Mouse (Mus musculus): ENCODE results near the gene Camk1d.

Gene Camk1d

GRCm38 (mm10) chr2:5321660-5322295 lies 392.5 kb downstream of the Camk1d start:
- no peak for DNase-seq (ENCODE audit: low spot score in 2 of 2)

GRCm38 (mm10) chr2:5319138-5319537 lies 395.2 kb downstream of the Camk1d start:
- no peak for DNase-seq (ENCODE audit: low spot score in 2 of 2)

- DNase-seq (ENCODE audit: low spot score in 2 of 2), result no peak
Observed at GRCm38 (mm10) chr2:5316763-5317162, 397.6 kb downstream of the Camk1d start.

- DNase-seq (ENCODE audit: low spot score in 2 of 2), result no peak
Observed at GRCm38 (mm10) chr2:5316217-5316616, 398.1 kb downstream of the Camk1d start.

GRCm38 (mm10) chr2:5315291-5315828 lies 399.0 kb downstream of the Camk1d start:
- no peak for DNase-seq (ENCODE audit: low spot score in 2 of 2)

- DNase-seq (ENCODE audit: low spot score in 2 of 2), result no peak
Observed at GRCm38 (mm10) chr2:5314530-5315166, 399.7 kb downstream of the Camk1d start.

GRCm38 (mm10) chr2:5305156-5305555 lies 409.2 kb downstream of the Camk1d start:
- DNase-seq (ENCODE audit: low spot score in 2 of 2), result no peak

- no peak for DNase-seq (ENCODE audit: low spot score in 2 of 2)
Observed at GRCm38 (mm10) chr2:5304451-5304850, 409.9 kb downstream of the Camk1d start.

- DNase-seq (ENCODE audit: low spot score in 2 of 2), result no peak
Observed at GRCm38 (mm10) chr2:5301286-5301685, 413.0 kb downstream of the Camk1d start.

- no peak for DNase-seq (ENCODE audit: low spot score in 2 of 2)
Observed at GRCm38 (mm10) chr2:5298071-5298470, 416.2 kb downstream of the Camk1d start.

- no peak for DNase-seq (ENCODE audit: low spot score in 2 of 2)
Observed at GRCm38 (mm10) chr2:5296749-5297545, 417.4 kb downstream of the Camk1d start.

GRCm38 (mm10) chr2:5295098-5295497 lies 419.2 kb downstream of the Camk1d start:
- DNase-seq (ENCODE audit: low spot score in 2 of 2), result no peak

GRCm38 (mm10) chr2:5294451-5294850 lies 419.9 kb downstream of the Camk1d start:
- DNase-seq (ENCODE audit: low spot score in 2 of 2), result no peak

- DNase-seq (ENCODE audit: low spot score in 2 of 2), result no peak
Observed at GRCm38 (mm10) chr2:5288593-5288992, 425.7 kb downstream of the Camk1d start.

GRCm38 (mm10) chr2:5287044-5287380 lies 427.3 kb downstream of the Camk1d start:
- DNase-seq (ENCODE audit: low spot score in 2 of 2), result no peak

- no peak for DNase-seq (ENCODE audit: low spot score in 2 of 2)
Observed at GRCm38 (mm10) chr2:5286189-5287043, 427.9 kb downstream of the Camk1d start.

GRCm38 (mm10) chr2:5284351-5284750 lies 430.0 kb downstream of the Camk1d start:
- DNase-seq (ENCODE audit: low spot score in 2 of 2), result no peak

GRCm38 (mm10) chr2:5282623-5283022 lies 431.7 kb downstream of the Camk1d start:
- DNase-seq (ENCODE audit: low spot score in 2 of 2), result no peak

- no peak for DNase-seq (ENCODE audit: low spot score in 2 of 2)
Observed at GRCm38 (mm10) chr2:5267980-5268379, 446.3 kb downstream of the Camk1d start.

GRCm38 (mm10) chr2:5262279-5262678 lies 452.0 kb downstream of the Camk1d start:
- no peak for DNase-seq (ENCODE audit: low spot score in 2 of 2)

GRCm38 (mm10) chr2:5258250-5258649 lies 456.1 kb downstream of the Camk1d start:
- DNase-seq (ENCODE audit: low spot score in 2 of 2), result no peak

GRCm38 (mm10) chr2:5249969-5250368 lies 464.3 kb downstream of the Camk1d start:
- no peak for DNase-seq (ENCODE audit: low spot score in 2 of 2)

All from thymus, postnatal 10 days (tissue).